Mouse (Mus musculus): ENCODE data around the gene Gm21970. TPM values are rescaled to one million over a fixed set of nuclear protein-coding genes. Genes with fewer than 3 reads are reported as not detected.

The Gm21970 gene
- polyA plus RNA-seq, 1 experiment = not detected

DNA sequence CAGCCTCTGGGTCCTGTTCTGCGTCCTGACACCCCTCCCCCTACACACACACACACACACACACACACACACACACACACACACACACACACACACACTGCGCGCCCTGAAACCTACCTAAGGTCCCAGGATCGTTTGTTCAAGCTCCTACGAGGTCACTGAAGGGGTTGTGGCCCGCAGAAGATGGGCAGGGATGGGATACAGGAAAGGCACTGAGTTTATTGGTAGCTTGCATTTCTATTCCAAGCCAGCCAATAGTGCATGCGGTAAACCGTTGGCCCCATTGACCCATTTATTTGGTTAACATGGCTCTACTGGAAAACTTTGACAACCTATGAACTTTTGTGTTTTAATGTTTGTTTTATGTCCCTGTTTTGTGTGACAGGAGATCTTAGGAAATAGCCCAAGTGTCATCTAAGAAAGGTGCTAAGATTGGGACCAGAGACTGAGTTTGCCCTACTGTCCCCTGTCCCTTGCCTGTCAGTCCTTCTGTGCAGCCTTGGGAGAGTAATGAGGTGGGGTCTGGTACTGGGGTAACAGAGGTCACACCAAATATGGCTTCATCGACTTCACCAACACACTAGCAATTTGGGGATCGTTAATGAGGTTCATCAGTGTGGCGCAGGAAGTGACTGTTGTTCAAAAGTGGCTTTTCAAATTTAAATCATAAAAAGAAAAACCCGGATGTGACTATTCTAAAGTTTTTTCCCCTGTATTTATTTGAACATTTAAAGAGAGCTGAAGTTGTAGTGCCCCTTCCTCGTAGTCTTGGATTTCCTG, 17.9 kb upstream of the Gm21970 start:
- peak overlapping the region; percentile 79 for H3K9ac ChIP-seq (ENCODE audit: low read depth, poor library complexity, severe bottlenecking)
- H3K36me3 ChIP-seq (ENCODE audit: control insufficient read depth, insufficient read depth, low read length, poor library complexity, severe bottlenecking) = no peaks in the 10 kb centered on the region
- H3K27ac ChIP-seq (ENCODE audit: insufficient read depth, low read length) = no peak overlapping the region
- H3K9me3 ChIP-seq (replicated peaks; ENCODE audit: control insufficient read depth, insufficient read depth, low read length, poor library complexity, severe bottlenecking) = no peaks in the 10 kb centered on the region
- peak overlapping the region; percentile 80 for H3K4me3 ChIP-seq (ENCODE audit: low read depth, low read length)
- no peak for TF ChIP-seq CTCF (IDR thresholded peaks at IDR 0.05; ENCODE audit: low read depth, low read length)
- TF ChIP-seq POLR2A (IDR thresholded peaks at IDR 0.05; ENCODE audit: insufficient read depth, low read length) = no peak
- TF ChIP-seq EP300 (IDR thresholded peaks at IDR 0.05; ENCODE audit: insufficient read depth, low read depth, low read length) = no peak
- H3K4me1 ChIP-seq (ENCODE audit: control insufficient read depth, insufficient read depth, low read length) = peaks cover 2% of the 10 kb centered on the region
- H3K27me3 ChIP-seq (ENCODE audit: control insufficient read depth, insufficient read depth, low read length, poor library complexity, severe bottlenecking) = no peaks in the 10 kb centered on the region

DNA sequence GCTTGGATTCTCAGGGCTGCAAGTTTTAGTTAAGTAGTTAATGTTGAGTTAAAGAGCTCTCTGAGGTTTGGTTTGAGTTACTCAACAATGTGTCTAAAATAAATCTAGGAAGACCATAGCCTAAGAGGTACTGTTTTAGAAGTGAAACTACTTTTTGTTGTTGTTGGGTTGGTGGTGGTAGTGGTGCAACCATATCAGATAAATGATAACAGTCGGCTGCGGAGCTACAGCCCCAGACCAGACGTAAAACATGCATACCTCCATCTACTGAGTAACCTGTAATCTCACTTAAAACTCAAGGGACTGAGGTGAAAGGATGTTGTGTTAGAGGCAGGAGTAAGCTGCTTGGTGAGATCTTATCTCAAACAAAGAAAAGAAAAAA, 17.3 kb upstream of the Gm21970 start:
- no peaks in the 10 kb centered on the region for H3K27me3 ChIP-seq (ENCODE audit: control insufficient read depth, insufficient read depth, low read length, poor library complexity, severe bottlenecking)
- no peaks in the 10 kb centered on the region for H3K9me3 ChIP-seq (replicated peaks; ENCODE audit: control insufficient read depth, insufficient read depth, low read length, poor library complexity, severe bottlenecking)
- H3K9ac ChIP-seq (ENCODE audit: low read depth, poor library complexity, severe bottlenecking) = no peak overlapping the region
- H3K4me3 ChIP-seq (ENCODE audit: low read depth, low read length) = no peak overlapping the region
- peaks cover 2% of the 10 kb centered on the region for H3K4me1 ChIP-seq (ENCODE audit: control insufficient read depth, insufficient read depth, low read length)
- no peak overlapping the region for H3K27ac ChIP-seq (ENCODE audit: insufficient read depth, low read length)
- no peaks in the 10 kb centered on the region for H3K36me3 ChIP-seq (ENCODE audit: control insufficient read depth, insufficient read depth, low read length, poor library complexity, severe bottlenecking)
- TF ChIP-seq POLR2A (IDR thresholded peaks at IDR 0.05; ENCODE audit: insufficient read depth, low read length) (no peak), CTCF (IDR thresholded peaks at IDR 0.05; ENCODE audit: low read depth, low read length) (no peak), EP300 (IDR thresholded peaks at IDR 0.05; ENCODE audit: insufficient read depth, low read depth, low read length) (no peak)

GRCm38 (mm10) chr16:91376701-91377100, 14.8 kb upstream of the Gm21970 start:
- H3K4me3 ChIP-seq (ENCODE audit: low read depth, low read length) = no peak overlapping the region
- H3K27ac ChIP-seq (ENCODE audit: insufficient read depth, low read length) = no peak overlapping the region
- H3K9ac ChIP-seq (ENCODE audit: low read depth, poor library complexity, severe bottlenecking) = no peak overlapping the region
- H3K4me1 ChIP-seq (ENCODE audit: control insufficient read depth, insufficient read depth, low read length) = peaks cover 3% of the 10 kb centered on the region
- H3K9me3 ChIP-seq (replicated peaks; ENCODE audit: control insufficient read depth, insufficient read depth, low read length, poor library complexity, severe bottlenecking) = no peaks in the 10 kb centered on the region
- no peaks in the 10 kb centered on the region for H3K36me3 ChIP-seq (ENCODE audit: control insufficient read depth, insufficient read depth, low read length, poor library complexity, severe bottlenecking)
- no peaks in the 10 kb centered on the region for H3K27me3 ChIP-seq (ENCODE audit: control insufficient read depth, insufficient read depth, low read length, poor library complexity, severe bottlenecking)
- TF ChIP-seq EP300 (IDR thresholded peaks at IDR 0.05; ENCODE audit: insufficient read depth, low read depth, low read length) (no peak), CTCF (IDR thresholded peaks at IDR 0.05; ENCODE audit: low read depth, low read length) (no peak), POLR2A (IDR thresholded peaks at IDR 0.05; ENCODE audit: insufficient read depth, low read length) (no peak)

DNA sequence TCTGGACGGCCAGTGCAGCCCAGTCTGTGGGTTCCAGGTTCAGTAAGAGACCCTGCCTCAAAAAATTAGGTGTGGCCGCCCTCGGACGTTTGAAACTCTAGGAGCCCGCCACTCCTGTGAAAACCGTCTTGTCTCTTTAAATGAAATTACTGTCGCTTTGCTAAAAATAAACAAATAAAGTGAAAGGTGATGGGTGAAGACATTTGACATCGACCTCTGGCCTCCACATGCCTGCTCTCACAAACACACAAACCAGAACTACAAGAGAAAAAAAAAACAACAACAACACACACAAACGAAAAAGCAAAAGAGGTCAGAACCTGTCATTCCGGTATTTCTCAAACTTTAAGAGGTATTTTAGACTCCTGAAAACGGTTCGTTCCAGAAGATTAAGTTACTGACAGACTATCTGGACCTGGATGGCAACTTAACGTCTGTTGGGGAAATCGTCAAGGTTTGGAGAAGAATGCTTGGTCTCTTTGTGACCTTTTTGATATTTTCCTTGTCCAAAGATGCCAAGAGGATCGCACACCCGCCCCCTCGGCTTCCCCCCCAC, 13.0 kb upstream of the Gm21970 start:
- Histone ChIP-seq H3K9me3 (replicated peaks; ENCODE audit: control insufficient read depth, insufficient read depth, low read length, poor library complexity, severe bottlenecking) (no peaks in the 10 kb centered on the region), H3K27me3 (ENCODE audit: control insufficient read depth, insufficient read depth, low read length, poor library complexity, severe bottlenecking) (no peaks in the 10 kb centered on the region), H3K9ac (ENCODE audit: low read depth, poor library complexity, severe bottlenecking) (peak overlapping the region; percentile 48; the same call in 1 of the 2 replicates), H3K27ac (ENCODE audit: insufficient read depth, low read length) (no peak overlapping the region), H3K4me1 (ENCODE audit: control insufficient read depth, insufficient read depth, low read length) (peaks cover 3% of the 10 kb centered on the region), H3K36me3 (ENCODE audit: control insufficient read depth, insufficient read depth, low read length, poor library complexity, severe bottlenecking) (no peaks in the 10 kb centered on the region), H3K4me3 (ENCODE audit: low read depth, low read length) (no peak overlapping the region)
- TF ChIP-seq EP300 (IDR thresholded peaks at IDR 0.05; ENCODE audit: insufficient read depth, low read depth, low read length) = no peak
- no peak for TF ChIP-seq CTCF (IDR thresholded peaks at IDR 0.05; ENCODE audit: low read depth, low read length)
- TF ChIP-seq POLR2A (IDR thresholded peaks at IDR 0.05; ENCODE audit: insufficient read depth, low read length) = no peak

- Histone ChIP-seq H3K27ac (ENCODE audit: insufficient read depth, low read length) (peak overlapping the region; percentile 17), H3K9ac (ENCODE audit: low read depth, poor library complexity, severe bottlenecking) (no peak overlapping the region), H3K27me3 (ENCODE audit: control insufficient read depth, insufficient read depth, low read length, poor library complexity, severe bottlenecking) (no peaks in the 10 kb centered on the region), H3K4me3 (ENCODE audit: low read depth, low read length) (no peak overlapping the region), H3K36me3 (ENCODE audit: control insufficient read depth, insufficient read depth, low read length, poor library complexity, severe bottlenecking) (no peaks in the 10 kb centered on the region), H3K4me1 (ENCODE audit: control insufficient read depth, insufficient read depth, low read length) (peaks cover 2% of the 10 kb centered on the region), H3K9me3 (replicated peaks; ENCODE audit: control insufficient read depth, insufficient read depth, low read length, poor library complexity, severe bottlenecking) (no peaks in the 10 kb centered on the region)
- TF ChIP-seq CTCF (IDR thresholded peaks at IDR 0.05; ENCODE audit: low read depth, low read length) (no peak), EP300 (IDR thresholded peaks at IDR 0.05; ENCODE audit: insufficient read depth, low read depth, low read length) (no peak), POLR2A (IDR thresholded peaks at IDR 0.05; ENCODE audit: insufficient read depth, low read length) (no peak)
Measured at GRCm38 (mm10) chr16:91378991-91379390, 12.5 kb upstream of the Gm21970 start.

- TF ChIP-seq POLR2A (IDR thresholded peaks at IDR 0.05; ENCODE audit: insufficient read depth, low read length) (no peak), EP300 (IDR thresholded peaks at IDR 0.05; ENCODE audit: insufficient read depth, low read depth, low read length) (no peak), CTCF (IDR thresholded peaks at IDR 0.05; ENCODE audit: low read depth, low read length) (no peak)
- Histone ChIP-seq H3K9me3 (replicated peaks; ENCODE audit: control insufficient read depth, insufficient read depth, low read length, poor library complexity, severe bottlenecking) (no peaks in the 10 kb centered on the region), H3K9ac (ENCODE audit: low read depth, poor library complexity, severe bottlenecking) (no peak overlapping the region), H3K27me3 (ENCODE audit: control insufficient read depth, insufficient read depth, low read length, poor library complexity, severe bottlenecking) (no peaks in the 10 kb centered on the region), H3K36me3 (ENCODE audit: control insufficient read depth, insufficient read depth, low read length, poor library complexity, severe bottlenecking) (no peaks in the 10 kb centered on the region), H3K4me1 (ENCODE audit: control insufficient read depth, insufficient read depth, low read length) (peaks cover 2% of the 10 kb centered on the region), H3K4me3 (ENCODE audit: low read depth, low read length) (no peak overlapping the region), H3K27ac (ENCODE audit: insufficient read depth, low read length) (peak overlapping the region; percentile 17)
Measured at GRCm38 (mm10) chr16:91379412-91379811, 12.1 kb upstream of the Gm21970 start.

Data from ES-Bruce4 (cell line).